Comparison of ENCODE assay signal across 8 mouse cellular contexts in the genomic region with DNA sequence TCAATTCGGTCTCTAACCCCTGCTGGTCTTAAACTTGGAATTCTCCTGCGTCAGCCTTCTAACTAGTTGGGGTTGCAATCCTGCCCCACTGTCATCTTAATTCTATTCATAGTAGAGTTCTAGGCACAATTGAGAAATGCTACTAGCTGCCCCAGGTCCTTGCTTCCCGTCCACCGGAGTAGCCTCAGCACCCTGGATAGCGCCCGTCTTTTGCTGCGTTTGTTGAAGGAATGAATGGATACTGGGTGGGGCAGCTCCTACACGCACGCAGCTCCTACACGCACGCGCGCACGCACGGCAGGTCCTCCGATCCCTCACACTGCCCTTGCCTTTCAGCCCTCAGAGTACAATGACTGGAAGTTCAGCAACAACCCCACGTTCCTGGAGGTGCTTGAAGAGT. TPM values are rescaled to one million over a fixed set of nuclear protein-coding genes. Genes with fewer than 3 reads are reported as not detected.
DNase-seq lines count a peak whose midpoint lies in the region; ATAC-seq lines count a peak whose summit lies in the region.

No protein-coding gene starts in this region.

- H3K4me2 ChIP-seq in kidney, embryonic 16.5 days (replicated peaks; ENCODE audit: low read depth, low read length) = no peak overlapping the region; the same call in 1 of the 2 replicates
- H3K4me2 ChIP-seq in forebrain, embryonic 12.5 days = peak overlapping the region; percentile 41
- H3K4me2 ChIP-seq in limb, embryonic 11.5 days (ENCODE audit: low read depth, severe bottlenecking) = no peak overlapping the region

- no peaks in the 10 kb centered on the region for H3K9me3 ChIP-seq in kidney, embryonic 16.5 days (ENCODE audit: low read length)
- H3K9me3 ChIP-seq in forebrain, embryonic 12.5 days = no peaks in the 10 kb centered on the region
- H3K9me3 ChIP-seq in limb, embryonic 11.5 days (ENCODE audit: control insufficient read depth, low read length) = no peaks in the 10 kb centered on the region

- ATAC-seq in kidney, embryonic 16.5 days (ENCODE audit: low FRiP score, low TSS enrichment) = no peak
- ATAC-seq in forebrain, embryonic 12.5 days (ENCODE audit: low FRiP score) = no peak
- no peak for ATAC-seq in limb, embryonic 11.5 days (ENCODE audit: insufficient number of reproducible peaks, low FRiP score, low TSS enrichment, low read depth)
- ATAC-seq in cerebellum, adult (ENCODE audit: insufficient number of reproducible peaks, low FRiP score, low TSS enrichment) = no peak

- no peak overlapping the region for H3K9ac ChIP-seq in kidney, embryonic 16.5 days (replicated peaks; ENCODE audit: low read length)
- peak overlapping the region; percentile 33; the same call in 1 of the 2 replicates for H3K9ac ChIP-seq in forebrain, embryonic 12.5 days
- no peak overlapping the region for H3K9ac ChIP-seq in limb, embryonic 11.5 days (ENCODE audit: low read length)

- WGBS in kidney, embryonic 16.5 days = 11% methylated on average over 17 of the region's 17 CpGs
- 7% methylated on average over 17 of the region's 17 CpGs for WGBS in forebrain, embryonic 12.5 days
- 11% methylated on average over 17 of the region's 17 CpGs for WGBS in limb, embryonic 11.5 days

- H3K27me3 ChIP-seq in kidney, embryonic 16.5 days (ENCODE audit: insufficient read depth, low read length) = peaks cover 6% of the 10 kb centered on the region; the same call in 1 of the 2 replicates
- H3K27me3 ChIP-seq in forebrain, embryonic 12.5 days = peaks cover 43% of the 10 kb centered on the region
- H3K27me3 ChIP-seq in limb, embryonic 11.5 days (ENCODE audit: control insufficient read depth, insufficient read depth, low read length) = no peaks in the 10 kb centered on the region

- DNase-seq in kidney, postnatal 10 days = peak; percentile 84
- DNase-seq in ZHBTc4 (ENCODE audit: low read depth, low spot score) = peak; percentile 86
- DNase-seq in limb, embryonic 11.5 days (ENCODE audit: low spot score) = peak; percentile 86
- DNase-seq in retina, embryonic 14.5 days (ENCODE audit: low spot score) = peak; percentile 59
- no peak for DNase-seq in frontal cortex, adult 2 months (ENCODE audit: extremely low spot score in 1 of 2, low spot score in 1 of 2)

- H3K4me3 ChIP-seq in kidney, embryonic 16.5 days (ENCODE audit: low read length) = no peak overlapping the region
- no peak overlapping the region for H3K4me3 ChIP-seq in forebrain, embryonic 12.5 days (replicated peaks)
- H3K4me3 ChIP-seq in limb, embryonic 11.5 days (ENCODE audit: low read depth, low read length) = no peak overlapping the region

- no peaks in the 10 kb centered on the region for H3K4me1 ChIP-seq in kidney, embryonic 16.5 days (ENCODE audit: insufficient read depth, low read length)
- peaks cover 3% of the 10 kb centered on the region; the same call in 1 of the 2 replicates for H3K4me1 ChIP-seq in forebrain, embryonic 12.5 days
- no peaks in the 10 kb centered on the region for H3K4me1 ChIP-seq in limb, embryonic 11.5 days (ENCODE audit: control insufficient read depth, insufficient read depth, low read length)

- H3K36me3 ChIP-seq in kidney, embryonic 16.5 days (ENCODE audit: insufficient read depth, low read length) = no peaks in the 10 kb centered on the region
- no peaks in the 10 kb centered on the region for H3K36me3 ChIP-seq in forebrain, embryonic 12.5 days (replicated peaks)
- no peaks in the 10 kb centered on the region for H3K36me3 ChIP-seq in limb, embryonic 11.5 days (ENCODE audit: control insufficient read depth, insufficient read depth, low read length)

- no peak overlapping the region for H3K27ac ChIP-seq in kidney, embryonic 16.5 days (ENCODE audit: low read length)
- no peak overlapping the region for H3K27ac ChIP-seq in forebrain, embryonic 12.5 days
- H3K27ac ChIP-seq in limb, embryonic 11.5 days (replicated peaks; ENCODE audit: low read depth, low read length) = no peak overlapping the region

RNA-seq across cellular contexts. Expression of gene Nos2, which starts 31.9 kb away (rescaled TPM):
- 2.1 and 2.7 TPM in 2 replicates for polyA plus RNA-seq in kidney, embryonic 16.5 days (2015; fragmentation: Nextera tagmentation; extraction: Ambion mirVana)
- polyA plus RNA-seq in forebrain, embryonic 12.5 days (2016; fragmentation: Nextera tagmentation; extraction: Ambion mirVana) = 0.65 and 0.74 TPM in 2 replicates
- polyA plus RNA-seq in limb, embryonic 11.5 days (2014; fragmentation: Nextera tagmentation; extraction: Ambion mirVana) = 0.92 and 0.95 TPM in 2 replicates
- 1.0 and 1.1 TPM in 2 replicates for polyA plus RNA-seq in frontal cortex, adult 2 months (2012; rRNA removed)

RNA-seq across cellular contexts. Expression of gene Lgals9, which starts 32.3 kb away (rescaled TPM):
- 52.5 and 59.5 TPM in 2 replicates for polyA plus RNA-seq in kidney, embryonic 16.5 days (2015; fragmentation: Nextera tagmentation; extraction: Ambion mirVana)
- 4.8 and 5.7 TPM in 2 replicates for polyA plus RNA-seq in forebrain, embryonic 12.5 days (2016; fragmentation: Nextera tagmentation; extraction: Ambion mirVana)
- polyA plus RNA-seq in limb, embryonic 11.5 days (2014; fragmentation: Nextera tagmentation; extraction: Ambion mirVana) = 2.7 and 2.9 TPM in 2 replicates
- polyA plus RNA-seq in frontal cortex, adult 2 months (2012; rRNA removed) = 15.0 and 17.9 TPM in 2 replicates

Comparison
In these comparisons a context has a peak if more than half of its experiments do, and no peak if none do; other contexts are left out.
1. DNase-seq: peak in kidney, postnatal 10 days (single experiment), ZHBTc4 (single experiment), limb, embryonic 11.5 days (single experiment) and retina, embryonic 14.5 days (single experiment); none in frontal cortex, adult 2 months (0 of 2).